Mouse (Mus musculus) neural tube, embryonic 12.5 days (tissue): Measurements from ENCODE around the gene Fgf11. TPM values are rescaled to one million over a fixed set of nuclear protein-coding genes. Genes with fewer than 3 reads are reported as not detected.

Experiments
- ATAC-seq: fragments of 200-750 bp; cut with Nextera tagmentation; 2 replicates; pipeline ENCODE4 v1.8.0; 2017; ENCODE audit warnings: low read depth, mild to moderate bottlenecking, moderate TSS enrichment, moderate library complexity; ENCODE audit not compliant: low FRiP score
- H3K27ac ChIP-seq: fragments of 300-500 bp; sonication (generic); 2 replicates; pipeline ENCODE4 v1.5.1; 2016
- H3K27me3 ChIP-seq: fragments of 300-500 bp; sonication (generic); replicated peaks from 2 replicates; pipeline ENCODE4 v1.6.1; 2016; ENCODE audit warnings: mild to moderate bottlenecking
- H3K36me3 ChIP-seq: fragments of 300-500 bp; sonication (generic); 2 replicates; pipeline ENCODE4 v1.6.1; 2016; ENCODE audit warnings: mild to moderate bottlenecking
- H3K4me1 ChIP-seq: fragments of 300-500 bp; sonication (generic); 2 replicates; pipeline ENCODE4 v1.6.1; 2016
- H3K4me2 ChIP-seq: fragments of 300-500 bp; sonication (generic); replicated peaks from 2 replicates; pipeline ENCODE4 v1.6.1; 2016; ENCODE audit warnings: mild to moderate bottlenecking
- H3K4me3 ChIP-seq: fragments of 300-500 bp; sonication (generic); 2 replicates; pipeline ENCODE4 v1.5.1; 2016
- H3K9ac ChIP-seq: fragments of 300-500 bp; sonication (generic); 2 replicates; pipeline ENCODE4 v1.6.1; 2016; ENCODE audit warnings: mild to moderate bottlenecking
- H3K9me3 ChIP-seq: fragments of 300-500 bp; sonication (generic); 2 replicates; pipeline ENCODE4 v1.6.1; 2016; ENCODE audit warnings: mild to moderate bottlenecking
- WGBS: fragments of 180-500 bp; shearing (Covaris S2); methylation state at CpG from one replicate; pipeline ENCODE4 v1.1.7; 2016; 5-methylcytosine and 5-hydroxymethylcytosine counted together
- polyA plus RNA-seq: library from polyadenylated mRNA; unstranded; fragments of >200 nt; fragmentation: Nextera tagmentation; extraction: Ambion mirVana; gene quantifications from 2 replicates; pipeline ENCODE4 v1.2.1, GENCODE M21; 2016

Gene Fgf11
- polyA plus RNA-seq, 1 experiment from 2014 or later, result 5.6 TPM

DNA sequence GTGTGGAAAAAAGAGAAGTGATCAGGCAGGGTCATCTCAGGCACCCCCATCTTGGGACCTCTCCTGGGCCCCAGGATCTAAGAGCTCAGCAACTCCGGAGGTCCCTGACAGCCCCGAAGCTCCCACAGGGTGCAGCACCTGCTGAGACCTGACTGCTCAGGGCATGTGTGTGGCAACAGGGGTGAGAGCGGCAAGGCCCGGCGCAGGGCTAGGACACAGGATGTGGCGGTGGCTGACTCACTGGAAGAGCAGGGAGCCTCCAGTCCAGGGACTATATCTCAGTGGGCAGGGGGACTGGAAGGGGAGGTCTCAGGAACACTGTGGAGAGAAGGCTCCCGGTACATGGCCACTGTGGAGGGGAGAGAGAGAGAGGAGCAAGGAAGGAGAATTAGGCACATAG lies 3.7 kb downstream of the Fgf11 start:
- ATAC-seq, result no peak
- no peak overlapping the region for H3K9ac ChIP-seq
- H3K27ac ChIP-seq, result no peak overlapping the region
- H3K27me3 ChIP-seq, result peaks cover 55% of the 10 kb centered on the region
- no peaks in the 10 kb centered on the region for H3K9me3 ChIP-seq
- H3K4me2 ChIP-seq, result 0 out of 2 replicates have a peak overlapping the region, but pooled peaks have one; percentile 3
- H3K36me3 ChIP-seq, result no peaks in the 10 kb centered on the region
- H3K4me1 ChIP-seq, result peaks cover 58% of the 10 kb centered on the region
- H3K4me3 ChIP-seq, result no peak overlapping the region
- 72% methylated on average over 7 of the region's 7 CpGs for WGBS

DNA sequence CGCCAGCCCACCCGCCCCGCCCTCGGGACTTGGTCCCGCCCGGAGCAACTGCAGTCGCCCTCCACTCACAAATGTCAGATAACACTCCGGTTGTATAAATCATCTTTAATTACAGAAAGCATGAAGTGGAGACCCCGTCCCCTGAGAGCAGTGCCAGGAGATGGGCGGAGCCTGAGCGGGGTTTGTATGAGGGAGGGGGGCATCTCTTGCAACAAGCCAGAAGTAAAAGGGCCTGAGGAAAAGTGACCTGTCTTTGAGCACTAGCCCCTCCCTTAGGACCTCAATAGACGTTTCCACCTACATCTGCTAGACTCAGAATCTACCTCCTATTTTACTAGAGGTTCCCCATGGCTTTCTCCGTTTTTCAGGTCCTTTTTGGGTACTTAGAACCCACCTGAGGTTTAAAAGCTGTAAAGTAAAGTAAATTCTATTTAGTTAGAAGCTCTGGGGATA lies 5.6 kb downstream of the Fgf11 start:
- peaks cover 38% of the 10 kb centered on the region for H3K4me1 ChIP-seq
- H3K27me3 ChIP-seq, result peaks cover 42% of the 10 kb centered on the region
- no peak overlapping the region for H3K27ac ChIP-seq
- peak overlapping the region; percentile 35 for H3K4me3 ChIP-seq
- no peaks in the 10 kb centered on the region for H3K9me3 ChIP-seq
- peak overlapping the region; percentile 44 for H3K9ac ChIP-seq
- 2% methylated on average over 13 of the region's 13 CpGs for WGBS
- H3K4me2 ChIP-seq, result peak overlapping the region; percentile 75
- H3K36me3 ChIP-seq, result no peaks in the 10 kb centered on the region
- no peak for ATAC-seq

DNA sequence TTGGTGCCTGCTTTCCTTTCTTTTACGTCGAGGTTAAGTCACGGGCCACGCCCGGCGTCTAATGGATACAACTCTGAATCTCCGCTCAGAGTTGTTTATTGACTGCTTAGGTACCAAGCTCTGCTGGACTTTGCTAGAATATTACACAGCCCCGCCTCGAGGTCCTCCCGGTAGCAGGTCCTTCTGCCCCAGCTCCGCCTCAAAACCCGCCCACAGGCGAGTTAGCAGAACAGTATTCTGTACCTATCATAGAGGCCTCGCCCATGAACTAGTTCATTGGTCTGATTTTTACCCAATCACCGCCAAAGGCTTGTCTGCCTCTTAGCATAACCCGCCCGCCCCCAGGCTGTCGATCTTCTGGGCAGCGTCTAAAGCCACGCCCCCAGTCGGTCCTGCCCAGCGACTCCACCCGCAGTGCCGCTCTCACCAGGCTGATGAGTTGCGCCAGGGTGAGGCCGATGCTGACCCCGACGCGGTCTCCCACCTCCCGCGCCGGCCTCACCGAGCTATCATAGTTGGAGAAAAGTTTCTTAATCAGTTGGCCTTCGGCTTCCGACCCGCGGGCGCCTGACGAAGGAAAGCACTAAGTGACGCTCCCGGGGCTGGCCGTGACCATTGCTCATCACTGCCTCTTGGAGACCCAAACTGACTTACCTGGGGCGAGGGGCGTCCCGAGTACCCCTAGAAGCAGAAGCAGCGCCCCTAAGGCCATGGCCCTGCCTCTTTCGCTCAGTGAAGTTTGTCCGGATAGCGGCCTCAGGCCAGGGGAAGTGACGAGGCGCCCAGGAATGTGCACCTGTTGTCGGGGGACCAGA lies 6.3 kb downstream of the Fgf11 start, which contains the start of gene Chrnb1:
Gene Chrnb1, minus strand, starts transcription at position 776 of the 815 bp plus-strand sequence.
- ATAC-seq, result peak; percentile 91

DNA sequence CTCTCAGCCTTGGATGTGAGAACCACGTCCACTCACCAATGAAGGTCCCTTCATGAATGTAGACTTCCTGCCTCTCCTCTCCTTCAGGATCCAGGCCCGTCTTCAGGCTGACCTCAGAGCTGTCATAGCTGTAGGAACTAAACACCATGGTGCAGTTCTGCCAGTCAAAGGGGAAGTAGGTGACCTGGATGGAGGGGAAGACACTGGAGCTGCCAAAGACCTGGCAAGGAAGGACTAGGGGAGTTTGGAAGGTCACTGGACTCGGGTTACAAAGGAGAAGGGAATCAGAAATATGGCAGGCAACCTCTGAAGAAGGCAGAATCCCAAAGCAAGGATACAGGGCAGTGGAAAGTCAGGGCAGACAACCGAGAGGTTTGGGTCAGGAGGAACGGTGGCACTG lies 8.2 kb downstream of the Fgf11 start:
- no peak for ATAC-seq
- H3K9me3 ChIP-seq, result no peaks in the 10 kb centered on the region
- 68% methylated on average over 5 of the region's 5 CpGs for WGBS
- H3K27ac ChIP-seq, result no peak overlapping the region
- H3K36me3 ChIP-seq, result no peaks in the 10 kb centered on the region
- no peak overlapping the region for H3K9ac ChIP-seq
- no peak overlapping the region for H3K4me3 ChIP-seq
- H3K4me1 ChIP-seq, result peaks cover 13% of the 10 kb centered on the region
- H3K27me3 ChIP-seq, result peaks cover 38% of the 10 kb centered on the region
- H3K4me2 ChIP-seq, result no peak overlapping the region

More for the DNA sequence above, 6.3 kb downstream of the Fgf11 start, which contains the start of gene Chrnb1:
- H3K9me3 ChIP-seq, result no peaks in the 10 kb centered on the region
- peak within 1 kb of the TSS; percentile 35 for H3K4me3 ChIP-seq
- peak within 1 kb of the TSS; percentile 75 for H3K4me2 ChIP-seq
- 2% methylated on average over 52 of the region's 52 CpGs for WGBS
- H3K4me1 ChIP-seq, result peaks cover 32% of the 10 kb centered on the region
- H3K27me3 ChIP-seq, result peaks cover 38% of the 10 kb centered on the region
- no peak within 1 kb of the TSS for H3K27ac ChIP-seq
- H3K9ac ChIP-seq, result peak within 1 kb of the TSS; percentile 44
- no peaks in the 10 kb centered on the region for H3K36me3 ChIP-seq

DNA sequence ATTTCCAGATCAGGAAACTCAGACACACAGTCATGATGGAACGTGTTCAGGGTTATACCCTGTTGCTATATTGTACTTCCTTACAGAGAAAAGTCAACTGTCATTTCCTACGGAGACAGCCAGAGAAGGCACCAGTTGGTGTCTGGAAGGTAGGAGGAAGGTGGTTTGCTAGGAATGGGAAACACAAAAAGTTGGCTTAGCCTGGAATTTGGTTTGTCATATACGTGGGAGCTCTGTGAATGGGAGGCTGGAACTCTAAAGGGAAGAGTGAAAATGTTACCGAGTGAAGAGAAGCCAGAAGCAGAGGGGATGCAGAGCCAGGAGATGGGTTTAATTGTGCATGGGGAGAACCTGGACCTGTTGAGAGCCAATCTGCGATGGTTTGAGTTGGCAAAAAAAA lies 10.2 kb downstream of the Fgf11 start:
- peaks cover 8% of the 10 kb centered on the region for H3K4me1 ChIP-seq
- peaks cover 21% of the 10 kb centered on the region; the same call in 1 of the 2 replicates for H3K27me3 ChIP-seq
- no peaks in the 10 kb centered on the region for H3K9me3 ChIP-seq
- H3K4me3 ChIP-seq, result no peak overlapping the region
- no peak overlapping the region for H3K4me2 ChIP-seq
- 80% methylated on average over 5 of the region's 5 CpGs for WGBS
- H3K27ac ChIP-seq, result no peak overlapping the region
- no peak for ATAC-seq
- no peaks in the 10 kb centered on the region for H3K36me3 ChIP-seq
- H3K9ac ChIP-seq, result no peak overlapping the region

DNA sequence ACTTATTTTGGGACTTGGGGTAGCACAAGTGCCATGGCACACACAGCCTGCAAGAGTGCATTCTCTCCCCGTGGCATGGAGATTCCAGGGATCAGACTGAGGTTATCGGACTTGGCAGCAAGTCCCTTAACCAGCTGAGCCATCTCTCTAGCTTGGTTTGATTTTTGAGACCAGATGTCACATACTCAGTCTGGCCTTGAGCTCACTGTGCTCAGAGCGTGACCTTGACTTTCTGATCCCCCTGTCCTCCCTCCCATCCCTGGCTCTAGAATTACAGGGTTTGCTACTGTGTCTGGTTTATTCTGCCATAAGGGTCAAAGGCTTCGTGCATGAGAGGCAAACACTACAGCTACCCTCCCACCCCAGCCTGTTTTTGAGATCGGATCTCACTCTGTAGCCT lies 12.2 kb downstream of the Fgf11 start:
- no peaks in the 10 kb centered on the region for H3K4me1 ChIP-seq
- H3K4me3 ChIP-seq, result no peak overlapping the region
- H3K4me2 ChIP-seq, result no peak overlapping the region
- H3K9ac ChIP-seq, result no peak overlapping the region
- H3K36me3 ChIP-seq, result no peaks in the 10 kb centered on the region
- H3K27me3 ChIP-seq, result peaks cover 16% of the 10 kb centered on the region; the same call in 1 of the 2 replicates
- no peak overlapping the region for H3K27ac ChIP-seq
- 72% methylated on average over 5 of the region's 5 CpGs for WGBS
- no peaks in the 10 kb centered on the region for H3K9me3 ChIP-seq
- no peak for ATAC-seq

DNA sequence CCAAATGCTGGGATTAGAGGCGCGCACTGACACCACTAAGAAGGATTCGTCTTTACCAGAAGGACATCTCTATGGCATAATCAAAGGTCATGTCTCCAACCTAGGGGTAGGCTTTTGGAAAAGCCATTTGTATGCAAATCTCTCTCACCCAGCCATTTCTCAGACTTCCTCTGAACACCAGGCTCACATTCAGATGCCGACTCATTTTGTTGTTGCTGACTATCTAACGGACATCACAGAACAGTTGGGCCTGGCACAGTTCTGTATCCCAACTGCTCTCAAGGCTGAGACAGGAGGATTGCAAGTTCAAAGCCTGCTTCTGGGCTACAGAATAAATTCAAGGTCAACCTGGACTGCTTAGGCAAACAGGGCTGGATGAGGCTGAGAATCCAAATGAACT lies 14.4 kb downstream of the Fgf11 start:
- ATAC-seq, result no peak
- WGBS, result 78% methylated on average over 5 of the region's 5 CpGs
- Histone ChIP-seq H3K9me3 (no peaks in the 10 kb centered on the region), H3K4me2 (no peak overlapping the region), H3K4me3 (no peak overlapping the region), H3K9ac (no peak overlapping the region), H3K4me1 (no peaks in the 10 kb centered on the region), H3K27ac (no peak overlapping the region), H3K36me3 (no peaks in the 10 kb centered on the region), H3K27me3 (0 out of 2 replicates have a peak, but pooled peaks cover under 1% of the 10 kb centered on the region)

DNA sequence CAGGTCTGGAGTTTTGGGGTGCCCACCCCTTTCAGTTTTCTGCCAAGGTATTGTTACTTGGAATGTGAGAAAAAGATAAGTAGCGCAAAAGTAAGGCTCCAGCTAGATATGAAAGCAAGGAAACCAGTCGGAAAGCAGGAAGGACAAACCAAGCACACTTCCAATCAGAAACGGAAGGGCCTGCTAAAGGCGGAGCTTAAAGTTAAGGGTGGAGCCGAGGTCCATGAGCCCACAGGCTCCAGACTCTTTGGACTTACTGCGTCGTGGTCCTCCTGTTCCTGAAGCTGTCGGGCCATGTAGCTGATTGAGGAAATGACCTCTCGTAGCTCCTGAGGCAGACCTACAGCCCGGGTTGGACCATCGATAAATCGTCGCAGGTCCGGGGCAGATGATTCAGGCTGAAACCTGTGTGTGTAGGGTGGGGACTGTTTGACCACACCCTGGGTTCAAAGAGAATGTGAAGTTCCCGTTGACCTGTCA lies 16.8 kb downstream of the Fgf11 start:
- H3K36me3 ChIP-seq, result no peaks in the 10 kb centered on the region
- WGBS, result 46% methylated on average over 15 of the region's 15 CpGs
- no peak for ATAC-seq
- no peak overlapping the region for H3K9ac ChIP-seq
- H3K27me3 ChIP-seq, result no peaks in the 10 kb centered on the region
- 0 out of 2 replicates have a peak overlapping the region, but pooled peaks have one; percentile 12 for H3K4me2 ChIP-seq
- no peaks in the 10 kb centered on the region for H3K9me3 ChIP-seq
- no peak overlapping the region for H3K27ac ChIP-seq
- H3K4me3 ChIP-seq, result no peak overlapping the region
- H3K4me1 ChIP-seq, result no peaks in the 10 kb centered on the region

DNA sequence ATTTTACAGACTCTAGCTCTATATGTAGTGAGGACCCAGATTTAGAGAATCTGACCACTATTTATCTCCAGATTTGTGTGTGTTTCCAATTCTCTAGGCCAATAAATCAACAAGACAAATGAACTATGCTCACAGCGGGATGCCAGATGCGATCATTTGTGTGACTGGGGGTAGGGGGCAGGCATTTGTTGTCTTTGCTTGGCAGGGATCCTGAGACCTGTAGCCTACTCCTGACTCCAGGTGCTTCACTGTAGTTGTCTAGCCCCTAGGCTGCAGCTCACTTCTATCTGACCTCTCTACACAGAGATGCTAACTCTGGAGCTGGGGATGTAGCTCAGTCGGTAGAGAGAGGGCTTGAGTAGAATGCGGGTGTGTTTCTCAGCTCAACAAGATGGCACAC lies 19.8 kb downstream of the Fgf11 start:
- H3K4me2 ChIP-seq, result no peak overlapping the region
- peaks cover 16% of the 10 kb centered on the region for H3K27me3 ChIP-seq
- H3K4me1 ChIP-seq, result peaks cover 3% of the 10 kb centered on the region
- H3K4me3 ChIP-seq, result no peak overlapping the region
- WGBS, result 21% methylated on average over 4 of the region's 4 CpGs
- no peak overlapping the region for H3K27ac ChIP-seq
- no peaks in the 10 kb centered on the region; the same call in 1 of the 2 replicates for H3K36me3 ChIP-seq
- ATAC-seq, result no peak
- no peaks in the 10 kb centered on the region for H3K9me3 ChIP-seq
- H3K9ac ChIP-seq, result no peak overlapping the region

DNA sequence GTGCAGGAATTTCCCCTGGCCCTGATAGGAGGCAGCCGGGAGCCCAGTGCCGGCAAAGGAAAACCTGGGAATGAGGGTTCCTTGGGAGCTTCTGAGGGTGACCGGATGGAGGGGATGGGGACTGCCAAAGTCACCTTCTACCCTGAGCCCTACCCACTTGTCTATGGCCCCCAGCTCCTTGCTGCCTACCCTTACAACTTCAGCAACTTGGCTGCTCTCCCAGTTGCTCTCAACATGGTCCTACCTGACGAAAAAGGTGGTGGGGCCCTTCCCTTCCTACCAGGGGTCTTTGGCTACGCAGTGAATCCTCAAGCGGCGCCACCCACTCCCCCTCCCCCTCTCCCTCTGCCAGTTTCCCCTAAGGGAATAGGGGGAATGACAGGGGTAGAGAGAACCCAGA lies 22.7 kb downstream of the Fgf11 start:
- Histone ChIP-seq H3K27ac (no peak overlapping the region), H3K4me2 (no peak overlapping the region), H3K27me3 (peaks cover 16% of the 10 kb centered on the region), H3K4me3 (no peak overlapping the region), H3K4me1 (peaks cover 6% of the 10 kb centered on the region), H3K36me3 (peaks cover 9% of the 10 kb centered on the region), H3K9ac (no peak overlapping the region), H3K9me3 (no peaks in the 10 kb centered on the region)
- ATAC-seq, result no peak
- WGBS, result 42% methylated on average over 7 of the region's 7 CpGs

DNA sequence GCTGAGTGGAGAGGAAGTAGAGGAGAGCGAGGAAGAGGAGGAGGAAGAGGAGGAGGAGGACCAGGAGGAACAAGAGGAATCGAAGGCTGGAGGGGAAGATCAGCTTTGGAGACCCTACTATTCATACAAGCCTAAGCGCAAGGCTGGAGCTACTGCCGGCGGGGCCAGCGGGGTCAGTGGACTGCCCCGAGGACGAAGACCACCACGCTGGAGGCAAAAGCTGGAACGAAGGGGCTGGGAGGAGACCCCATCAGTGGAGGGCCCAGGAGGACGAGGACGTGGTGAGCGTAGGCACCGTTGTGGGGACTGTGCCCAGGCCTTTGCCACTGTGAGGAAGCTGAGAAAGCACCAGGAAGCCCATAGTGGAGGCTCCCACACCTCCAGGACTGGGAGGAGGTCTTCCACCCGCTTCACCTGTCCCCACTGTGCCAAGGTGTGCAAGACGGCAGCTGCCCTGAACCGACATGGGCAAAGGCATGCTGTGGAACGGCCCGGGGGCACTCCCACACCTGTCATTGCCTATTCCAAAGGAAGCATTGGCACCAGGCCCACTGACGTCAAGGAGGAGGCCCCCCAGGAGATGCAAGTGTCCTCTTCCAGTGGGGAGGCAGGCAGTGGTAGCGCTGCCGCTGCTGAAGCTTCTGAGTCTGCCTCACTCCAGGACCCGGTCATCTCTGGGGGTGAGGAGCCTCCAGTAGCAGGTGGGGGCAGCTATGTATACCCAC lies 23.2 kb downstream of the Fgf11 start:
- Histone ChIP-seq H3K4me1 (peaks cover 6% of the 10 kb centered on the region), H3K9ac (no peak overlapping the region), H3K27ac (no peak overlapping the region), H3K36me3 (peaks cover 9% of the 10 kb centered on the region), H3K27me3 (peaks cover 16% of the 10 kb centered on the region), H3K4me3 (no peak overlapping the region), H3K9me3 (no peaks in the 10 kb centered on the region), H3K4me2 (no peak overlapping the region)
- no peak for ATAC-seq
- 68% methylated on average over 23 of the region's 23 CpGs for WGBS
